8 mouse cellular contexts compared by ENCODE assay signal in genomic region chr19:7205326-7205725, GRCm38 (mm10). TPM values are rescaled to one million over a fixed set of nuclear protein-coding genes. Genes with fewer than 3 reads are reported as not detected.
DNase-seq lines count a peak whose midpoint lies in the region; ATAC-seq and TF ChIP-seq lines count a peak whose summit lies in the region.

No protein-coding gene starts in this region.

- peaks cover 25% of the 10 kb centered on the region for H3K4me1 ChIP-seq in kidney, embryonic 16.5 days (ENCODE audit: insufficient read depth, low read length)
- H3K4me1 ChIP-seq in bone marrow macrophage, adult 2 months (ENCODE audit: control insufficient read depth, insufficient read depth, low read length) = peaks cover 16% of the 10 kb centered on the region
- peaks cover 42% of the 10 kb centered on the region for H3K4me1 ChIP-seq in hindbrain, embryonic 13.5 days (replicated peaks)
- peaks cover 28% of the 10 kb centered on the region for H3K4me1 ChIP-seq in midbrain, embryonic 15.5 days

- no peak for DNase-seq in kidney, adult 8-10 months
- DNase-seq in adrenal gland, postnatal 4 days (ENCODE audit: low spot score in 2 of 2) = no peak
- DNase-seq in left cerebral cortex, postnatal 14 days (ENCODE audit: low spot score in 2 of 2) = no peak
- DNase-seq in thymus, postnatal 36 days = no peak

- intact Hi-C loops in left cerebral cortex, postnatal 14 days (cut with DNase I) = no loop called here

- 0 out of 2 replicates have a peak, but pooled peaks have one; percentile 1 for ATAC-seq in kidney, embryonic 16.5 days (ENCODE audit: low FRiP score, low TSS enrichment)
- no peak for ATAC-seq in hindbrain, embryonic 13.5 days (ENCODE audit: low FRiP score)
- peak; percentile 3 for ATAC-seq in midbrain, embryonic 15.5 days (replicated peaks)

- 23% methylated on average over 7 of the region's 7 CpGs for WGBS in kidney, embryonic 16.5 days
- WGBS in hindbrain, embryonic 13.5 days = 34% methylated on average over 7 of the region's 7 CpGs
- WGBS in midbrain, embryonic 15.5 days = 29% methylated on average over 7 of the region's 7 CpGs

- peaks cover 36% of the 10 kb centered on the region for H3K36me3 ChIP-seq in kidney, embryonic 16.5 days (ENCODE audit: insufficient read depth, low read length)
- peaks cover 37% of the 10 kb centered on the region for H3K36me3 ChIP-seq in hindbrain, embryonic 13.5 days
- H3K36me3 ChIP-seq in midbrain, embryonic 15.5 days (replicated peaks) = peaks cover 10% of the 10 kb centered on the region

- no peak for TF ChIP-seq CTCF in bone marrow macrophage, adult 2 months (IDR thresholded peaks at IDR 0.05; ENCODE audit: low read depth, low read length)

- TF ChIP-seq POLR2A in bone marrow macrophage, adult 2 months (IDR thresholded peaks at IDR 0.05; ENCODE audit: borderline replicate concordance, low read depth, low read length) = no peak

- H3K4me3 ChIP-seq in kidney, embryonic 16.5 days (ENCODE audit: low read length) = peak overlapping the region; percentile 87
- H3K4me3 ChIP-seq in bone marrow macrophage, adult 2 months (ENCODE audit: insufficient read depth, low read length) = peak overlapping the region; percentile 91
- H3K4me3 ChIP-seq in hindbrain, embryonic 13.5 days = peak overlapping the region; percentile 86
- peak overlapping the region; percentile 64 for H3K4me3 ChIP-seq in midbrain, embryonic 15.5 days

- peak overlapping the region; percentile 82 for H3K9ac ChIP-seq in kidney, embryonic 16.5 days (replicated peaks; ENCODE audit: low read length)
- H3K9ac ChIP-seq in hindbrain, embryonic 13.5 days = peak overlapping the region; percentile 89
- H3K9ac ChIP-seq in midbrain, embryonic 15.5 days = peak overlapping the region; percentile 69

- no peaks in the 10 kb centered on the region for H3K27me3 ChIP-seq in kidney, embryonic 16.5 days (ENCODE audit: insufficient read depth, low read length)
- H3K27me3 ChIP-seq in hindbrain, embryonic 13.5 days = no peaks in the 10 kb centered on the region
- no peaks in the 10 kb centered on the region for H3K27me3 ChIP-seq in midbrain, embryonic 15.5 days (replicated peaks)

- H3K4me2 ChIP-seq in kidney, embryonic 16.5 days (replicated peaks; ENCODE audit: low read depth, low read length) = peak overlapping the region; percentile 86
- H3K4me2 ChIP-seq in hindbrain, embryonic 13.5 days = peak overlapping the region; percentile 93
- H3K4me2 ChIP-seq in midbrain, embryonic 15.5 days = peak overlapping the region; percentile 74

- H3K27ac ChIP-seq in kidney, embryonic 16.5 days (ENCODE audit: low read length) = peak overlapping the region; percentile 98
- H3K27ac ChIP-seq in bone marrow macrophage, adult 2 months (ENCODE audit: insufficient read depth, low read depth, low read length) = peak overlapping the region; percentile 97
- peak overlapping the region; percentile 97 for H3K27ac ChIP-seq in hindbrain, embryonic 13.5 days
- peak overlapping the region; percentile 95 for H3K27ac ChIP-seq in midbrain, embryonic 15.5 days

- no peaks in the 10 kb centered on the region for H3K9me3 ChIP-seq in kidney, embryonic 16.5 days (ENCODE audit: low read length)
- no peaks in the 10 kb centered on the region for H3K9me3 ChIP-seq in hindbrain, embryonic 13.5 days
- no peaks in the 10 kb centered on the region for H3K9me3 ChIP-seq in midbrain, embryonic 15.5 days

RNA-seq across cellular contexts. Expression of gene Otub1, which starts 0.8 kb away (rescaled TPM):
- polyA plus RNA-seq in kidney, embryonic 16.5 days (2015; fragmentation: Nextera tagmentation; extraction: Ambion mirVana) = 231 and 241 TPM in 2 replicates
- polyA plus RNA-seq in bone marrow macrophage, adult 2 months (2012; ENCODE audit: insufficient read depth, insufficient read length, missing spikeins) = 88.1 and 91.4 TPM in 2 replicates
- polyA plus RNA-seq in hindbrain, embryonic 13.5 days (2015; fragmentation: Nextera tagmentation; extraction: Ambion mirVana) = 233 and 250 TPM in 2 replicates
- 242 and 255 TPM in 2 replicates for polyA plus RNA-seq in midbrain, embryonic 15.5 days (2015; fragmentation: Nextera tagmentation; extraction: Ambion mirVana)
- total RNA-seq in adrenal gland, postnatal 4 days (2021) = 100 to 1,000 TPM; 133 to 135 TPM
- total RNA-seq in left cerebral cortex, postnatal 14 days (2021) = 100 to 1,000 TPM; 268 to 271 TPM

RNA-seq across cellular contexts. Expression of gene Cox8a, which starts 12.1 kb away (rescaled TPM):
- polyA plus RNA-seq in kidney, embryonic 16.5 days (2015; fragmentation: Nextera tagmentation; extraction: Ambion mirVana) = 1,116 and 1,175 TPM in 2 replicates
- polyA plus RNA-seq in bone marrow macrophage, adult 2 months (2012; ENCODE audit: insufficient read depth, insufficient read length, missing spikeins) = 562 and 638 TPM in 2 replicates
- polyA plus RNA-seq in hindbrain, embryonic 13.5 days (2015; fragmentation: Nextera tagmentation; extraction: Ambion mirVana) = 881 and 924 TPM in 2 replicates
- 837 and 848 TPM in 2 replicates for polyA plus RNA-seq in midbrain, embryonic 15.5 days (2015; fragmentation: Nextera tagmentation; extraction: Ambion mirVana)
- 100 to 1,000 TPM; 687 to 720 TPM for total RNA-seq in adrenal gland, postnatal 4 days (2021)
- 1,000 to 10,000 TPM; 1,118 to 1,183 TPM for total RNA-seq in left cerebral cortex, postnatal 14 days (2021)

RNA-seq across cellular contexts. Expression of gene Naa40, which starts 35.7 kb away (rescaled TPM):
- 81.4 and 88.0 TPM in 2 replicates for polyA plus RNA-seq in kidney, embryonic 16.5 days (2015; fragmentation: Nextera tagmentation; extraction: Ambion mirVana)
- 26.0 and 27.4 TPM in 2 replicates for polyA plus RNA-seq in bone marrow macrophage, adult 2 months (2012; ENCODE audit: insufficient read depth, insufficient read length, missing spikeins)
- polyA plus RNA-seq in hindbrain, embryonic 13.5 days (2015; fragmentation: Nextera tagmentation; extraction: Ambion mirVana) = 65.3 and 66.6 TPM in 2 replicates
- polyA plus RNA-seq in midbrain, embryonic 15.5 days (2015; fragmentation: Nextera tagmentation; extraction: Ambion mirVana) = 70.1 and 75.1 TPM in 2 replicates
- total RNA-seq in adrenal gland, postnatal 4 days (2021) = 10 to 100 TPM; 47.1 to 48.3 TPM
- total RNA-seq in left cerebral cortex, postnatal 14 days (2021) = 10 to 100 TPM; 34.4 to 35.7 TPM
